Mouse (Mus musculus): ENCODE data around the gene Pecam1.

DNA sequence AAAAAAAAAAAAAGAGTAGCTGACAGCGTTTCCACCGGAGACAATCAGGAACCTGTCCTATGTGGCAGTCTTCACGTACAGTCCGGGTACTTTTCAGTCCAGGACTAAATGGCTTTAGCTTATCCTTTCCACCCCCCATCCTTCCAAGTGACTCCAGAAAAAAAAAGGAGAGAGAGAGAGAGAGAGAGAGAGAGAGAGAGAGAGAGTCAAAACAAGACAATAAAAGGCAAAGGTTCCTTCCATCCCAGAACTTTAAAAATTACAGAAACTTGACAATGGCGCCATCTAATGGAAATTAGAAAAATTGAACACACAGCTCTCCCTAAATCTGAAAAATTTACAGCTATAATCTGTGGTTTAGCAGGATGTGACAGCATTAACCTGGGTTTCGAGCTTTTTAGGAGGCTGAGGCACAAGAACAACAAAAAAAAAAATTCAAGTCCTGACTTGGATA is 8.0 kb downstream of the Pecam1 start:
- TF ChIP-seq CTCF (IDR thresholded peaks at IDR 0.05; ENCODE audit: insufficient read depth, low read length) (no peak), POLR2A (IDR thresholded peaks at IDR 0.05; ENCODE audit: borderline replicate concordance, extremely low read depth, low read depth, low read length) (no peak)
